Mouse (Mus musculus): ENCODE results near the gene Gnat1. TPM values are rescaled to one million over a fixed set of nuclear protein-coding genes. Genes with fewer than 3 reads are reported as not detected.

Gene Gnat1
- polyA plus RNA-seq, 1 experiment from 2014 or later, result 2.2 TPM

DNA sequence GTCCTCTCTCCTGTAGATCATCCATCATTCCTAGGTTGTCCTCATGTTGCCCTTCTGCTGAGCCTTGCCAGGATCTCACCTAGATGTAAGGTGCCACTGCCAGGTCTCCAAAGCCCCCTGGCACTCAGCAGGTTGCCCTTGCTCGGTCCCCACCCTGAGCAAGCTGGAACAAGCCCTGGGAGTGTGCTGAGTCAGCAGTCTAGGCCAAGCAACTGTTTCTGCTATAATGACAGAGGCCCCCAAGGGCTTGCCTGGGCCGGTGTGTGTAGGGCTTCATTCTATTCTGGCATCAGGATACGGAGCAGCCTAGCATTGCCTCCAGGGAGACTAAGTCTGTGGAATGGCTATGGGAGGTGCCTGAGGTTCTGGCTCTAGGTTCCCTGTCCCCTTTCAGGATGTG is 18.7 kb downstream of the Gnat1 start:
- Histone ChIP-seq H3K27ac (ENCODE audit: low read length) (no peak overlapping the region), H3K4me3 (ENCODE audit: low read depth, low read length) (no peak overlapping the region), H3K36me3 (ENCODE audit: control insufficient read depth, insufficient read depth, low read length) (no peaks in the 10 kb centered on the region), H3K9me3 (replicated peaks; ENCODE audit: control insufficient read depth, low read length, poor library complexity, severe bottlenecking) (no peaks in the 10 kb centered on the region), H3K27me3 (ENCODE audit: control insufficient read depth, insufficient read depth, low read depth, low read length) (peaks cover 5% of the 10 kb centered on the region; the same call in 1 of the 2 replicates), H3K4me1 (ENCODE audit: control insufficient read depth, insufficient read depth, low read length) (peaks cover 3% of the 10 kb centered on the region; the same call in 1 of the 2 replicates), H3K4me2 (ENCODE audit: low read length) (no peak overlapping the region), H3K9ac (ENCODE audit: low read depth, low read length) (no peak overlapping the region)
- ATAC-seq, result no peak
- 60% methylated on average over 3 of the region's 3 CpGs for WGBS

DNA sequence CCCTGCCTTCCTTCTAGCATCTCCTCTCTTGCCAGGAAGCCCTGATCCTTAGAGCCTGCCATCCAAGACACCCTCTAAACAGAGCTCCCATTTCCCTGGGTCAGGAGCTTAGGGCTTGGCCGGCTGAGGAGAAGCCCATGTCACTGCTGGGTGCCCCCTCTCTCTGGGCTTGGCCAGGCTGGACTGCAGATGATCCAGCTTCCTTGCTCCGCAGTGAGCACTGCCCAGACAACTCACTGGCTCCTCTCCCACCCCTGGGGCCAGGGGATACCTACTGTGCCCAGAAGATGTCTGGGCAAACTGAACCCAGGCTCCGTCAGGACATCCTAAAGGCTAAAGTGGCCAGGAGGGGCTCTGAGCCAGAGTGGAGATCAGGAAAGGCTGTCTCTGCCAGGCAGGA is 19.6 kb downstream of the Gnat1 start:
- Histone ChIP-seq H3K4me2 (ENCODE audit: low read length) (no peak overlapping the region), H3K4me1 (ENCODE audit: control insufficient read depth, insufficient read depth, low read length) (peaks cover 3% of the 10 kb centered on the region; the same call in 1 of the 2 replicates), H3K27me3 (ENCODE audit: control insufficient read depth, insufficient read depth, low read depth, low read length) (no peaks in the 10 kb centered on the region), H3K9ac (ENCODE audit: low read depth, low read length) (no peak overlapping the region), H3K27ac (ENCODE audit: low read length) (peak overlapping the region; percentile 70), H3K9me3 (replicated peaks; ENCODE audit: control insufficient read depth, low read length, poor library complexity, severe bottlenecking) (no peaks in the 10 kb centered on the region), H3K36me3 (ENCODE audit: control insufficient read depth, insufficient read depth, low read length) (no peaks in the 10 kb centered on the region), H3K4me3 (ENCODE audit: low read depth, low read length) (no peak overlapping the region)
- WGBS, result 84% methylated on average over 3 of the region's 3 CpGs
- ATAC-seq, result peak; percentile 27; the same call in 1 of the 2 replicates

DNA sequence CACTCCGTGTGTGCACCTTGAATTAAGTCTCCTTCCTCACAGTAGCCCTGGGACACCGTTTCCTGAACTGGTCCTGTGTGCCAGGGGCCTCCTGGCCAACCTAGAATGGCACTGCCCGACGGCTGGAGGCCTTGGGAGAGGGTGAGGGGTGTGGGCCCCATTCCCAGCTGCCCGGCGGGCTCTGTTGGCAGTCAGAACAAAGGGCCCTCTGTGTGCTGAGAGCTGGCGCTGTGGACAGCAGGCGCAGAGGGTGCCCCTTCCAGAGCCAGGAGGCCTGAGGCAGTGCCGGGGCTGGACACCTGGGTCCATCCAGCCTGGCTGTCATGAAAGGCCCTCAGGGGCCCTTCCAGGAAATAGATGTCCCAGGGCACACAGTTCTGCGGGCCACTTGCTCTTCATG is 20.0 kb downstream of the Gnat1 start:
- peak overlapping the region; percentile 70 for H3K27ac ChIP-seq (ENCODE audit: low read length)
- WGBS, result 61% methylated on average over 10 of the region's 10 CpGs
- H3K4me3 ChIP-seq (ENCODE audit: low read depth, low read length), result no peak overlapping the region
- ATAC-seq, result peak; percentile 78
- no peak overlapping the region for H3K9ac ChIP-seq (ENCODE audit: low read depth, low read length)
- no peak overlapping the region for H3K4me2 ChIP-seq (ENCODE audit: low read length)
- H3K9me3 ChIP-seq (replicated peaks; ENCODE audit: control insufficient read depth, low read length, poor library complexity, severe bottlenecking), result no peaks in the 10 kb centered on the region
- H3K4me1 ChIP-seq (ENCODE audit: control insufficient read depth, insufficient read depth, low read length), result peaks cover 3% of the 10 kb centered on the region; the same call in 1 of the 2 replicates
- no peaks in the 10 kb centered on the region for H3K27me3 ChIP-seq (ENCODE audit: control insufficient read depth, insufficient read depth, low read depth, low read length)
- no peaks in the 10 kb centered on the region for H3K36me3 ChIP-seq (ENCODE audit: control insufficient read depth, insufficient read depth, low read length)

- 87% methylated on average over 6 of the region's 6 CpGs for WGBS
- H3K36me3 ChIP-seq (ENCODE audit: control insufficient read depth, insufficient read depth, low read length), result no peaks in the 10 kb centered on the region
- no peak overlapping the region for H3K27ac ChIP-seq (ENCODE audit: low read length)
- no peaks in the 10 kb centered on the region for H3K9me3 ChIP-seq (replicated peaks; ENCODE audit: control insufficient read depth, low read length, poor library complexity, severe bottlenecking)
- no peak overlapping the region for H3K9ac ChIP-seq (ENCODE audit: low read depth, low read length)
- H3K27me3 ChIP-seq (ENCODE audit: control insufficient read depth, insufficient read depth, low read depth, low read length), result no peaks in the 10 kb centered on the region
- no peak for ATAC-seq
- H3K4me1 ChIP-seq (ENCODE audit: control insufficient read depth, insufficient read depth, low read length), result no peaks in the 10 kb centered on the region; the same call in 1 of the 2 replicates
- no peak overlapping the region for H3K4me3 ChIP-seq (ENCODE audit: low read depth, low read length)
- H3K4me2 ChIP-seq (ENCODE audit: low read length), result no peak overlapping the region
Measured at GRCm38 (mm10) chr9:107658096-107658495, 21.4 kb downstream of the Gnat1 start.

- Histone ChIP-seq H3K27me3 (ENCODE audit: control insufficient read depth, insufficient read depth, low read depth, low read length) (no peaks in the 10 kb centered on the region), H3K9me3 (replicated peaks; ENCODE audit: control insufficient read depth, low read length, poor library complexity, severe bottlenecking) (no peaks in the 10 kb centered on the region), H3K36me3 (ENCODE audit: control insufficient read depth, insufficient read depth, low read length) (no peaks in the 10 kb centered on the region), H3K4me2 (ENCODE audit: low read length) (no peak overlapping the region), H3K4me1 (ENCODE audit: control insufficient read depth, insufficient read depth, low read length) (no peaks in the 10 kb centered on the region), H3K27ac (ENCODE audit: low read length) (no peak overlapping the region), H3K9ac (ENCODE audit: low read depth, low read length) (no peak overlapping the region), H3K4me3 (ENCODE audit: low read depth, low read length) (no peak overlapping the region)
- WGBS, result 83% methylated on average over 5 of the region's 5 CpGs
- no peak for ATAC-seq
Measured at GRCm38 (mm10) chr9:107657144-107657543, 22.4 kb downstream of the Gnat1 start.

DNA sequence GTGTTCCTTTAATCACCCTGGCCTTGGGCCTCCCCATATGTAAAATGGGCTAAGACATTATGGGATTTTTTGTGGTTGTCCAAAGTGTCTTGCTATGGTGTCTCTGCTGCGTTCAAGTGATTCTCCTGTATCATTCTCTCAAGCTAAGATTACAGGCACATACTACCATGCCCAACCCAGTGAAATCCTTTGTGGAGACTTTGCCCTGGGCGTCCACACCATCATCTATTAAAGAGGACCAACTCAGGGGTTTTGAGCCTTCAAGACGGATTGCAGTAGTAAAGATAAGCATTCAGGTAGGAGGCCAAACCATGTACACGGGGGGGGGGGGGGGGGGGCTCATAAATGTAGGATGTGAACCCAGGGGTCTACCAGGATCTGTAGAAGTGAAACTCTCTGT is 24.9 kb downstream of the Gnat1 start:
- 79% methylated on average over 4 of the region's 4 CpGs for WGBS
- ATAC-seq, result no peak
- Histone ChIP-seq H3K27ac (ENCODE audit: low read length) (no peak overlapping the region), H3K4me1 (ENCODE audit: control insufficient read depth, insufficient read depth, low read length) (peaks cover 7% of the 10 kb centered on the region; the same call in 1 of the 2 replicates), H3K9me3 (replicated peaks; ENCODE audit: control insufficient read depth, low read length, poor library complexity, severe bottlenecking) (no peaks in the 10 kb centered on the region), H3K27me3 (ENCODE audit: control insufficient read depth, insufficient read depth, low read depth, low read length) (no peaks in the 10 kb centered on the region), H3K4me2 (ENCODE audit: low read length) (no peak overlapping the region), H3K4me3 (ENCODE audit: low read depth, low read length) (no peak overlapping the region), H3K9ac (ENCODE audit: low read depth, low read length) (no peak overlapping the region), H3K36me3 (ENCODE audit: control insufficient read depth, insufficient read depth, low read length) (no peaks in the 10 kb centered on the region)

DNA sequence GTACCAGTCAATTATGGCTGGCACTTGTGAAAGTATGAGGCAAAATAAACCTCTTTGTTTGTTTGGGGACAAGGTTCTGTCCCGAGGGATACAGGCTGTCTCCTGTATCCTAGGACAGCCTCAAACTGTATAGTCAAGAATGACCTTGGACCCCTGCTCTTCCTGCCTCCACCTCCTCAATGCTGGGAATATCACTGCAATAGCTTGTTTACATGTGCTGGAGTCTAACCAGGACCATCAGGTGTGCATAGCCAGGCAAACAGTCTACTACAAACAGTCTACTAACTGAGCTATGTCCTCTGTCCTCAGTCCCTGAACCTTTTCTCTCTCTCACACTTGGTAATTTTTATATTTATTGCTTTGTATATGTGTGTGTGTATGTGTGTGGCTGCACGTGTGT is 26.0 kb downstream of the Gnat1 start:
- WGBS, result 92% methylated on average over 2 of the region's 2 CpGs
- H3K36me3 ChIP-seq (ENCODE audit: control insufficient read depth, insufficient read depth, low read length), result no peaks in the 10 kb centered on the region
- ATAC-seq, result no peak
- no peak overlapping the region for H3K9ac ChIP-seq (ENCODE audit: low read depth, low read length)
- no peak overlapping the region for H3K4me3 ChIP-seq (ENCODE audit: low read depth, low read length)
- no peak overlapping the region for H3K4me2 ChIP-seq (ENCODE audit: low read length)
- no peaks in the 10 kb centered on the region for H3K27me3 ChIP-seq (ENCODE audit: control insufficient read depth, insufficient read depth, low read depth, low read length)
- peaks cover 7% of the 10 kb centered on the region; the same call in 1 of the 2 replicates for H3K4me1 ChIP-seq (ENCODE audit: control insufficient read depth, insufficient read depth, low read length)
- H3K9me3 ChIP-seq (replicated peaks; ENCODE audit: control insufficient read depth, low read length, poor library complexity, severe bottlenecking), result no peaks in the 10 kb centered on the region
- no peak overlapping the region for H3K27ac ChIP-seq (ENCODE audit: low read length)

GRCm38 (mm10) chr9:107650708-107651481 is 28.6 kb downstream of the Gnat1 start:
- no peak overlapping the region for H3K4me3 ChIP-seq (ENCODE audit: low read depth, low read length)
- H3K9me3 ChIP-seq (replicated peaks; ENCODE audit: control insufficient read depth, low read length, poor library complexity, severe bottlenecking), result no peaks in the 10 kb centered on the region
- H3K4me1 ChIP-seq (ENCODE audit: control insufficient read depth, insufficient read depth, low read length), result peaks cover 7% of the 10 kb centered on the region; the same call in 1 of the 2 replicates
- no peak overlapping the region for H3K4me2 ChIP-seq (ENCODE audit: low read length)
- ATAC-seq, result peak; percentile 83
- H3K9ac ChIP-seq (ENCODE audit: low read depth, low read length), result no peak overlapping the region
- H3K27ac ChIP-seq (ENCODE audit: low read length), result peak overlapping the region; percentile 70
- no peaks in the 10 kb centered on the region for H3K36me3 ChIP-seq (ENCODE audit: control insufficient read depth, insufficient read depth, low read length)
- H3K27me3 ChIP-seq (ENCODE audit: control insufficient read depth, insufficient read depth, low read depth, low read length), result no peaks in the 10 kb centered on the region
- 29% methylated on average over 12 of the region's 12 CpGs for WGBS

GRCm38 (mm10) chr9:107650225-107650624 is 29.3 kb downstream of the Gnat1 start:
- Histone ChIP-seq H3K4me1 (ENCODE audit: control insufficient read depth, insufficient read depth, low read length) (peaks cover 10% of the 10 kb centered on the region), H3K36me3 (ENCODE audit: control insufficient read depth, insufficient read depth, low read length) (no peaks in the 10 kb centered on the region), H3K27ac (ENCODE audit: low read length) (peak overlapping the region; percentile 58), H3K9me3 (replicated peaks; ENCODE audit: control insufficient read depth, low read length, poor library complexity, severe bottlenecking) (no peaks in the 10 kb centered on the region), H3K4me2 (ENCODE audit: low read length) (no peak overlapping the region), H3K9ac (ENCODE audit: low read depth, low read length) (no peak overlapping the region), H3K27me3 (ENCODE audit: control insufficient read depth, insufficient read depth, low read depth, low read length) (no peaks in the 10 kb centered on the region), H3K4me3 (ENCODE audit: low read depth, low read length) (no peak overlapping the region)
- ATAC-seq, result 0 out of 2 replicates have a peak, but pooled peaks have one; percentile 10
- 64% methylated on average over 7 of the region's 7 CpGs for WGBS

Measured in midbrain, embryonic 16.5 days (tissue).